Mouse (Mus musculus) ES-Bruce4 (cell line): ENCODE data around the gene Lin7a. TPM values are rescaled to one million over a fixed set of nuclear protein-coding genes. Genes with fewer than 3 reads are reported as not detected.

Source experiments
- H3K27ac ChIP-seq: 2 replicates; pipeline ENCODE4 v1.5.1; 2012; ENCODE audit warnings: low read length, inconsistent platforms; ENCODE audit not compliant: insufficient read depth
- H3K27me3 ChIP-seq: 2 replicates; pipeline ENCODE4 v1.6.1; 2012; ENCODE audit warnings: mild to moderate bottlenecking, low read length, inconsistent platforms; ENCODE audit not compliant: control insufficient read depth, poor library complexity, insufficient read depth, severe bottlenecking
- H3K36me3 ChIP-seq: 2 replicates; pipeline ENCODE4 v1.6.1; 2012; ENCODE audit warnings: inconsistent platforms, mild to moderate bottlenecking, low read length, moderate library complexity; ENCODE audit not compliant: control insufficient read depth, poor library complexity, insufficient read depth, severe bottlenecking
- H3K4me1 ChIP-seq: one replicate; pipeline ENCODE4 v1.8.1; 2011; ENCODE audit warnings: low read length; ENCODE audit not compliant: control insufficient read depth, insufficient read depth
- H3K4me3 ChIP-seq: 2 replicates; pipeline ENCODE4 v1.5.1; 2011; ENCODE audit warnings: low read depth, mild to moderate bottlenecking, low read length
- H3K9ac ChIP-seq: 2 replicates; pipeline ENCODE4 v1.6.1; 2012; ENCODE audit warnings: low read depth, mild to moderate bottlenecking, inconsistent platforms; ENCODE audit not compliant: poor library complexity, severe bottlenecking
- H3K9me3 ChIP-seq: replicated peaks from 2 replicates; pipeline ENCODE4 v1.6.1; 2012; ENCODE audit warnings: mild to moderate bottlenecking, low read length, inconsistent platforms; ENCODE audit not compliant: control insufficient read depth, poor library complexity, insufficient read depth, severe bottlenecking
- CTCF ChIP-seq: IDR thresholded peaks from one replicate; pipeline ENCODE4 v1.8.1; 2011; ENCODE audit warnings: low read depth, low read length
- EP300 ChIP-seq: IDR thresholded peaks from 2 replicates; pipeline ENCODE4 v1.6.1; 2011; ENCODE audit warnings: low read depth, low read length; ENCODE audit not compliant: insufficient read depth
- POLR2A ChIP-seq: IDR thresholded peaks from one replicate; pipeline ENCODE4 v1.8.1; 2011; ENCODE audit warnings: low read length; ENCODE audit not compliant: insufficient read depth
- polyA plus RNA-seq: library from polyadenylated mRNA; stranded (reverse); fragments of >200 nt; gene quantifications from 2 replicates; pipeline ENCODE4 v1.2.4, GENCODE M21; 2011; ENCODE audit warnings: low read depth; ENCODE audit not compliant: missing spikeins, insufficient read depth, insufficient read length

The Lin7a gene
- polyA plus RNA-seq, 1 experiment = not detected

- H3K27me3 ChIP-seq = no peaks in the 10 kb centered on the region
- H3K9me3 ChIP-seq = no peaks in the 10 kb centered on the region
- no peak overlapping the region for H3K4me3 ChIP-seq
- TF ChIP-seq EP300 = no peak
- no peak for TF ChIP-seq CTCF
- TF ChIP-seq POLR2A = no peak
- H3K9ac ChIP-seq = no peak overlapping the region
- H3K4me1 ChIP-seq = no peaks in the 10 kb centered on the region
- no peaks in the 10 kb centered on the region for H3K36me3 ChIP-seq
- no peak overlapping the region for H3K27ac ChIP-seq
These were observed 46.7 kb upstream of the Lin7a start for GRCm38 (mm10) chr10:107224596-107225330.

GRCm38 (mm10) chr10:107225331-107225835, 46.1 kb upstream of the Lin7a start:
- TF ChIP-seq POLR2A (no peak), EP300 (no peak), CTCF (no peak)

GRCm38 (mm10) chr10:107225871-107226270, 45.6 kb upstream of the Lin7a start:
- Histone ChIP-seq H3K36me3 (no peaks in the 10 kb centered on the region), H3K9me3 (no peaks in the 10 kb centered on the region), H3K4me1 (no peaks in the 10 kb centered on the region), H3K27ac (no peak overlapping the region), H3K9ac (no peak overlapping the region), H3K4me3 (no peak overlapping the region), H3K27me3 (no peaks in the 10 kb centered on the region)
- TF ChIP-seq POLR2A (no peak), EP300 (no peak), CTCF (no peak)

More at GRCm38 (mm10) chr10:107225331-107225835, 46.1 kb upstream of the Lin7a start:
- Histone ChIP-seq H3K9me3 (no peaks in the 10 kb centered on the region), H3K4me3 (no peak overlapping the region), H3K27me3 (no peaks in the 10 kb centered on the region), H3K4me1 (no peaks in the 10 kb centered on the region), H3K9ac (no peak overlapping the region), H3K27ac (no peak overlapping the region), H3K36me3 (no peaks in the 10 kb centered on the region)

GRCm38 (mm10) chr10:107227901-107228300, 43.6 kb upstream of the Lin7a start:
- TF ChIP-seq POLR2A = no peak
- no peak for TF ChIP-seq CTCF
- no peak for TF ChIP-seq EP300
- Histone ChIP-seq H3K27me3 (no peaks in the 10 kb centered on the region), H3K9me3 (no peaks in the 10 kb centered on the region), H3K4me3 (no peak overlapping the region), H3K27ac (no peak overlapping the region), H3K4me1 (no peaks in the 10 kb centered on the region), H3K36me3 (no peaks in the 10 kb centered on the region), H3K9ac (no peak overlapping the region)

DNA sequence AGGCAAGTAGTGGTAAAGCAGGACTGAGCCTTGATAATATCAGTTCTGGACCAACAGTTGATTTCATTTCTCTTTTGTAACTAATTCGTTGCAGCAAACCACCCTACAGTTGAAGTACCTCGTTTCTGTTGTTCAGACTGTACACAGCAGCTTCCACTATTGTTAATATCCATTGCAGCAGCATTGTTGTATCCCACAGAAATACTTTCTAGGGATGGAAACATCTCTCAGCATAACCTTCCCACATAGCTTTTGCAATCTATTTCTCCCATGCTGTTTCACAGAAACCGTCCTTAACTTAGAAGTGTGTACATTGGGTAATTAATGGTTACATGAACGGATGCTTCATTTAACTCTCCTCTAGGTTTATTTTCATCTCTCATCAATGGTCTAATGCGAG, 42.7 kb upstream of the Lin7a start:
- no peak overlapping the region for H3K9ac ChIP-seq
- no peaks in the 10 kb centered on the region for H3K36me3 ChIP-seq
- H3K4me3 ChIP-seq = no peak overlapping the region
- H3K27ac ChIP-seq = no peak overlapping the region
- no peaks in the 10 kb centered on the region for H3K4me1 ChIP-seq
- no peak for TF ChIP-seq EP300
- no peak for TF ChIP-seq POLR2A
- no peak for TF ChIP-seq CTCF
- no peaks in the 10 kb centered on the region for H3K27me3 ChIP-seq
- no peaks in the 10 kb centered on the region for H3K9me3 ChIP-seq

DNA sequence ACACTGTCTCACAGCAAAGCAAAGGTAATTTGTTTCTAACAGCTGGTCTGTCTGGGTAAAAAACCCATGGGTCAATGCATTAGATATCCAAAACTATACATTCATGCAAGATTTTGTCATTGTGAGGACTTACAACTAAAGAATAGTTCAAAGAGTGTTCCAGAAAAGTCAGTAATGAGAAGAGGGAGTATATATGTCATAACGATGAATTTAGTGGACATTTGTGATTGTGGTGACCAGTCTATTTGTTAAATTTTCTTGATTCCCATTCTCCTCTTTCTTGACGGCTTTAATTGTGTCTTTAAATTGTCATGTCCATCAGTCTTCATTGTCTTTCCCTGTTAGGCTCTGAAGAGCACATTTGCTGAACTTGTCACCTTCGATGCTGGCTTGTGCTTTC, 42.1 kb upstream of the Lin7a start:
- TF ChIP-seq CTCF = no peak
- no peak for TF ChIP-seq POLR2A
- no peak for TF ChIP-seq EP300
- Histone ChIP-seq H3K9ac (no peak overlapping the region), H3K4me1 (no peaks in the 10 kb centered on the region)

More for the DNA sequence above, 42.1 kb upstream of the Lin7a start:
- no peaks in the 10 kb centered on the region for H3K36me3 ChIP-seq
- no peak overlapping the region for H3K4me3 ChIP-seq
- H3K27ac ChIP-seq = no peak overlapping the region
- no peaks in the 10 kb centered on the region for H3K9me3 ChIP-seq
- H3K27me3 ChIP-seq = no peaks in the 10 kb centered on the region
